Mouse (Mus musculus) embryonic fibroblast, embryonic 13.5 days (primary cell): ENCODE measurements around the gene Sart3. TPM values are rescaled to one million over a fixed set of nuclear protein-coding genes. Genes with fewer than 3 reads are reported as not detected.

Source experiments
- H3K27ac ChIP-seq: 2 replicates; pipeline ENCODE4 v1.5.1; 2012; ENCODE audit warnings: low read length, control low read depth, inconsistent platforms; ENCODE audit not compliant: insufficient read depth
- H3K4me1 ChIP-seq: 2 replicates; pipeline ENCODE4 v1.6.1; 2011; ENCODE audit warnings: low read length; ENCODE audit not compliant: control insufficient read depth, insufficient read depth
- H3K4me3 ChIP-seq: 2 replicates; pipeline ENCODE4 v1.5.1; 2011; ENCODE audit warnings: mild to moderate bottlenecking, control low read depth, low read length; ENCODE audit not compliant: insufficient read depth
- CTCF ChIP-seq: IDR thresholded peaks from 2 replicates; pipeline ENCODE4 v1.5.1; 2011; ENCODE audit warnings: mild to moderate bottlenecking, control low read depth, low read length, moderate library complexity, borderline replicate concordance; ENCODE audit not compliant: insufficient read depth
- POLR2A ChIP-seq: IDR thresholded peaks from 2 replicates; pipeline ENCODE4 v1.6.1; 2011; ENCODE audit warnings: low read depth, mild to moderate bottlenecking, control low read depth, low read length, moderate library complexity
- polyA plus RNA-seq: library from polyadenylated mRNA; stranded (reverse); fragments of >200 nt; gene quantifications from 2 replicates; pipeline ENCODE4 v1.2.4, GENCODE M21; 2011; ENCODE audit warnings: low read depth; ENCODE audit not compliant: missing spikeins, insufficient read length

Gene Sart3
- polyA plus RNA-seq, 1 experiment, result 20.8 TPM

- H3K4me1 ChIP-seq, result peaks cover 6% of the 10 kb centered on the region; the same call in 1 of the 2 replicates
- TF ChIP-seq POLR2A (no peak), CTCF (no peak)
- no peak overlapping the region for H3K4me3 ChIP-seq
- H3K27ac ChIP-seq, result no peak overlapping the region
Observed at GRCm38 (mm10) chr5:113703803-113704585, 68.3 kb downstream of the Sart3 start.

GRCm38 (mm10) chr5:113700388-113701023, 71.8 kb downstream of the Sart3 start:
- Histone ChIP-seq H3K4me1 (peaks cover 3% of the 10 kb centered on the region; the same call in 1 of the 2 replicates), H3K4me3 (no peak overlapping the region), H3K27ac (no peak overlapping the region)
- TF ChIP-seq POLR2A (no peak), CTCF (no peak)

- Histone ChIP-seq H3K4me3 (no peak overlapping the region), H3K27ac (no peak overlapping the region), H3K4me1 (no peaks in the 10 kb centered on the region)
- TF ChIP-seq CTCF (no peak), POLR2A (no peak)
Observed at GRCm38 (mm10) chr5:113694415-113694814, 77.9 kb downstream of the Sart3 start.

GRCm38 (mm10) chr5:113694000-113694399, 78.3 kb downstream of the Sart3 start:
- TF ChIP-seq CTCF (no peak), POLR2A (no peak)
- no peak overlapping the region for H3K27ac ChIP-seq
- H3K4me1 ChIP-seq, result no peaks in the 10 kb centered on the region
- no peak overlapping the region for H3K4me3 ChIP-seq

GRCm38 (mm10) chr5:113693196-113693755, 79.0 kb downstream of the Sart3 start:
- H3K4me3 ChIP-seq, result no peak overlapping the region
- TF ChIP-seq CTCF (no peak), POLR2A (no peak)
- H3K4me1 ChIP-seq, result no peaks in the 10 kb centered on the region
- no peak overlapping the region for H3K27ac ChIP-seq

Other genes with a start within 250 kb of the Sart3 start
- gene Cmklr1, start 122.1 kb downstream of the Sart3 start, polyA plus RNA-seq, result 13.2 and 26.1 TPM in 2 replicates
- not detected in 2 replicates for gene 1700069L16Rik, start 47.7 kb downstream of the Sart3 start, polyA plus RNA-seq
- gene Ficd, start 36.7 kb downstream of the Sart3 start, polyA plus RNA-seq, result 6.0 and 7.1 TPM in 2 replicates
- gene Iscu, start 238 bp upstream of the Sart3 start, polyA plus RNA-seq, result 71.8 and 85.3 TPM in 2 replicates
- 66.6 and 92.8 TPM in 2 replicates for gene Tmem119, start 28.0 kb upstream of the Sart3 start, polyA plus RNA-seq
- gene Selplg, start 60.1 kb upstream of the Sart3 start, polyA plus RNA-seq, result 0.74 TPM in 1 of 2 replicates, not detected in the other
- gene Coro1c, start 136.2 kb upstream of the Sart3 start, polyA plus RNA-seq, result 158 and 229 TPM in 2 replicates
- 21.0 and 22.9 TPM in 2 replicates for gene Ssh1, start 221.4 kb upstream of the Sart3 start, polyA plus RNA-seq
- not detected in 2 replicates for gene Dao, start 231.2 kb upstream of the Sart3 start, polyA plus RNA-seq